Mouse (Mus musculus) heart, adult 11 months (tissue): Measurements from ENCODE around the gene Dlg2.

Experiments
- DNase-seq: peaks from one replicate; pipeline ENCODE4 v3.0.0; 2022

The Dlg2 gene

GRCm38 (mm10) chr7:91785871-91786270, 1309.4 kb downstream of the Dlg2 start:
- DNase-seq: no peak

- no peak for DNase-seq
Measured at GRCm38 (mm10) chr7:91790949-91791564, 1314.6 kb downstream of the Dlg2 start.

- DNase-seq: no peak
Measured at GRCm38 (mm10) chr7:91806632-91807031, 1330.2 kb downstream of the Dlg2 start.

- DNase-seq: no peak
Measured at GRCm38 (mm10) chr7:91810774-91811173, 1334.3 kb downstream of the Dlg2 start.

GRCm38 (mm10) chr7:91818004-91818403, 1341.5 kb downstream of the Dlg2 start:
- no peak for DNase-seq

GRCm38 (mm10) chr7:91832207-91832606, 1355.7 kb downstream of the Dlg2 start:
- DNase-seq: no peak

GRCm38 (mm10) chr7:91845723-91846122, 1369.3 kb downstream of the Dlg2 start:
- DNase-seq: no peak

- peak; percentile 49 for DNase-seq
Measured at GRCm38 (mm10) chr7:91849364-91849763, 1372.9 kb downstream of the Dlg2 start.

- peak; percentile 39 for DNase-seq
Measured at GRCm38 (mm10) chr7:91853653-91854052, 1377.2 kb downstream of the Dlg2 start.

- DNase-seq: no peak
Measured at GRCm38 (mm10) chr7:91856931-91857330, 1380.5 kb downstream of the Dlg2 start.

GRCm38 (mm10) chr7:91862806-91863531, 1386.5 kb downstream of the Dlg2 start:
- DNase-seq: no peak

GRCm38 (mm10) chr7:91868919-91869318, 1392.4 kb downstream of the Dlg2 start:
- DNase-seq: no peak

- no peak for DNase-seq
Measured at GRCm38 (mm10) chr7:91876831-91877230, 1400.4 kb downstream of the Dlg2 start.

- DNase-seq: no peak
Measured at GRCm38 (mm10) chr7:91877804-91878203, 1401.3 kb downstream of the Dlg2 start.

GRCm38 (mm10) chr7:91886336-91886735, 1409.9 kb downstream of the Dlg2 start:
- DNase-seq: no peak

GRCm38 (mm10) chr7:91893991-91894390, 1417.5 kb downstream of the Dlg2 start:
- no peak for DNase-seq

- DNase-seq: no peak
Measured at GRCm38 (mm10) chr7:91896935-91897334, 1420.5 kb downstream of the Dlg2 start.

- DNase-seq: no peak
Measured at GRCm38 (mm10) chr7:91897509-91897908, 1421.0 kb downstream of the Dlg2 start.

GRCm38 (mm10) chr7:91902503-91902902, 1426.0 kb downstream of the Dlg2 start:
- DNase-seq: no peak

- no peak for DNase-seq
Measured at GRCm38 (mm10) chr7:91916809-91917208, 1440.3 kb downstream of the Dlg2 start.

GRCm38 (mm10) chr7:91919099-91919498, 1442.6 kb downstream of the Dlg2 start:
- no peak for DNase-seq

GRCm38 (mm10) chr7:91919738-91920137, 1443.3 kb downstream of the Dlg2 start:
- no peak for DNase-seq

GRCm38 (mm10) chr7:91934881-91935597, 1458.6 kb downstream of the Dlg2 start:
- no peak for DNase-seq

GRCm38 (mm10) chr7:91936193-91936592, 1459.7 kb downstream of the Dlg2 start:
- DNase-seq: no peak
